Mouse (Mus musculus) forebrain, embryonic 14.5 days (tissue): ENCODE results near the gene Fopnl. TPM values are rescaled to one million over a fixed set of nuclear protein-coding genes. Genes with fewer than 3 reads are reported as not detected.
A peak's percentile ranks its signal among the peaks of the same experiment; 100 is the strongest.

ENCODE experiments used
- ATAC-seq: fragments of 200-750 bp; cut with Nextera tagmentation; 2 replicates; pipeline ENCODE4 v1.8.0; 2017; ENCODE audit warnings: mild to moderate bottlenecking, moderate library complexity
- DNase-seq: peaks from one replicate; pipeline ENCODE4 v3.0.0-alpha.2; 2015; ENCODE audit warnings: low spot score
- H3K27ac ChIP-seq: fragments of 300-500 bp; sonication (generic); 2 replicates; pipeline ENCODE4 v1.5.1; 2014; ENCODE audit warnings: low read depth, mild to moderate bottlenecking, control low read depth, low read length, moderate library complexity
- H3K27me3 ChIP-seq: fragments of 300-500 bp; sonication (generic); replicated peaks from 2 replicates; pipeline ENCODE4 v1.6.1; 2014; ENCODE audit warnings: low read length, control low read depth, mixed read lengths; ENCODE audit not compliant: control insufficient read depth, insufficient read depth
- H3K36me3 ChIP-seq: fragments of 300-500 bp; sonication (generic); 2 replicates; pipeline ENCODE4 v1.6.1; 2014; ENCODE audit warnings: low read length, control low read depth; ENCODE audit not compliant: control insufficient read depth, insufficient read depth
- H3K4me1 ChIP-seq: fragments of 300-500 bp; sonication (generic); 2 replicates; pipeline ENCODE4 v1.6.1; 2014; ENCODE audit warnings: antibody characterized with exemption, low read length, control low read depth; ENCODE audit not compliant: control insufficient read depth, insufficient read depth
- H3K4me2 ChIP-seq: fragments of 300-500 bp; sonication (generic); 2 replicates; pipeline ENCODE4 v1.6.1; 2014; ENCODE audit warnings: mild to moderate bottlenecking, control low read depth, low read length
- H3K4me3 ChIP-seq: fragments of 300-500 bp; sonication (generic); 2 replicates; pipeline ENCODE4 v1.5.1; 2014; ENCODE audit warnings: low read depth, low read length, control low read depth
- H3K9ac ChIP-seq: fragments of 300-500 bp; sonication (generic); 2 replicates; pipeline ENCODE4 v1.6.1; 2014; ENCODE audit warnings: mild to moderate bottlenecking, low read length, control low read depth, moderate library complexity
- H3K9me3 ChIP-seq: fragments of 300-500 bp; sonication (generic); replicated peaks from 2 replicates; pipeline ENCODE4 v1.6.1; 2016; ENCODE audit warnings: low read length, control low read depth, mixed read lengths; ENCODE audit not compliant: control insufficient read depth
- WGBS: fragments of 180-500 bp; shearing (Covaris S2); extraction: QIAGEN DNeasy Blood & Tissue Kit; methylation state at CpG from one replicate; pipeline ENCODE4 v1.1.7; 2014; 5-methylcytosine and 5-hydroxymethylcytosine counted together
- polyA plus RNA-seq: library from polyadenylated mRNA; unstranded; fragments of >200 nt; fragmentation: Nextera tagmentation; extraction: Ambion mirVana; gene quantifications from 2 replicates; pipeline ENCODE4 v1.2.1, GENCODE M21; 2014

Gene Fopnl
- polyA plus RNA-seq, 1 experiment from 2014 or later: 234 TPM

- no peak overlapping the region for H3K4me2 ChIP-seq
- no peak overlapping the region for H3K4me3 ChIP-seq
- no peak overlapping the region for H3K9ac ChIP-seq
- no peaks in the 10 kb centered on the region for H3K27me3 ChIP-seq
- no peak for DNase-seq
- WGBS: 97% methylated on average over 4 of the region's 4 CpGs
- H3K9me3 ChIP-seq: no peaks in the 10 kb centered on the region
- no peak for ATAC-seq
- no peak overlapping the region for H3K27ac ChIP-seq
- no peaks in the 10 kb centered on the region for H3K4me1 ChIP-seq
- H3K36me3 ChIP-seq: peaks cover 50% of the 10 kb centered on the region
Observed at GRCm38 (mm10) chr16:14298461-14298860, 18.7 kb downstream of the Fopnl start.

- DNase-seq (no peak), ATAC-seq (no peak)
- no peaks in the 10 kb centered on the region for H3K27me3 ChIP-seq
- no peaks in the 10 kb centered on the region for H3K9me3 ChIP-seq
- peaks cover 43% of the 10 kb centered on the region for H3K36me3 ChIP-seq
- H3K4me2 ChIP-seq: no peak overlapping the region
- no peak overlapping the region for H3K27ac ChIP-seq
- no peak overlapping the region for H3K4me3 ChIP-seq
- 92% methylated on average over 4 of the region's 4 CpGs for WGBS
- H3K4me1 ChIP-seq: 0 out of 2 replicates have a peak, but pooled peaks cover 1% of the 10 kb centered on the region
- no peak overlapping the region for H3K9ac ChIP-seq
Observed at GRCm38 (mm10) chr16:14297746-14298145, 19.5 kb downstream of the Fopnl start.

GRCm38 (mm10) chr16:14297137-14297536 is 20.1 kb downstream of the Fopnl start:
- 0 out of 2 replicates have a peak, but pooled peaks cover 4% of the 10 kb centered on the region for H3K4me1 ChIP-seq
- no peak overlapping the region for H3K4me3 ChIP-seq
- H3K36me3 ChIP-seq: peaks cover 37% of the 10 kb centered on the region
- no peak overlapping the region for H3K9ac ChIP-seq
- no peak overlapping the region for H3K27ac ChIP-seq
- DNase-seq (peak; percentile 10), ATAC-seq (no peak; the same call in 1 of the 2 replicates)
- H3K27me3 ChIP-seq: no peaks in the 10 kb centered on the region
- WGBS: 86% methylated on average over 3 of the region's 3 CpGs
- H3K4me2 ChIP-seq: no peak overlapping the region
- H3K9me3 ChIP-seq: no peaks in the 10 kb centered on the region

- 84% methylated on average over 2 of the region's 2 CpGs for WGBS
- DNase-seq (no peak), ATAC-seq (no peak)
- H3K4me1 ChIP-seq: 0 out of 2 replicates have a peak, but pooled peaks cover 7% of the 10 kb centered on the region
- no peak overlapping the region for H3K9ac ChIP-seq
- H3K9me3 ChIP-seq: no peaks in the 10 kb centered on the region
- no peak overlapping the region for H3K27ac ChIP-seq
- H3K27me3 ChIP-seq: no peaks in the 10 kb centered on the region
- H3K36me3 ChIP-seq: peaks cover 32% of the 10 kb centered on the region
- H3K4me3 ChIP-seq: no peak overlapping the region
- no peak overlapping the region for H3K4me2 ChIP-seq
Observed at GRCm38 (mm10) chr16:14296544-14297124, 20.6 kb downstream of the Fopnl start.

- Histone ChIP-seq H3K9ac (no peak overlapping the region), H3K4me2 (no peak overlapping the region), H3K27ac (no peak overlapping the region), H3K4me3 (no peak overlapping the region), H3K36me3 (peaks cover 19% of the 10 kb centered on the region), H3K4me1 (0 out of 2 replicates have a peak, but pooled peaks cover 11% of the 10 kb centered on the region), H3K27me3 (no peaks in the 10 kb centered on the region), H3K9me3 (no peaks in the 10 kb centered on the region)
- 91% methylated on average over 2 of the region's 2 CpGs for WGBS
- ATAC-seq: no peak
- DNase-seq: no peak
Observed at GRCm38 (mm10) chr16:14295291-14295690, 21.9 kb downstream of the Fopnl start.

- 13% methylated on average over 31 of the region's 31 CpGs for WGBS
- H3K27me3 ChIP-seq: no peaks in the 10 kb centered on the region
- H3K27ac ChIP-seq: no peak overlapping the region
- H3K4me1 ChIP-seq: 0 out of 2 replicates have a peak, but pooled peaks cover 11% of the 10 kb centered on the region
- no peaks in the 10 kb centered on the region for H3K9me3 ChIP-seq
- peak overlapping the region; percentile 10; the same call in 1 of the 2 replicates for H3K9ac ChIP-seq
- H3K4me2 ChIP-seq: peak overlapping the region; percentile 49
- H3K36me3 ChIP-seq: no peaks in the 10 kb centered on the region
- H3K4me3 ChIP-seq: peak overlapping the region; percentile 9
- peak; percentile 41 for DNase-seq
- ATAC-seq: peak; percentile 49
Observed at GRCm38 (mm10) chr16:14292205-14293199, 24.7 kb downstream of the Fopnl start.

- H3K4me3 ChIP-seq: peak within 1 kb of the TSS; percentile 9
- H3K27ac ChIP-seq: no peak within 1 kb of the TSS
- 0 out of 2 replicates have a peak, but pooled peaks cover 11% of the 10 kb centered on the region for H3K4me1 ChIP-seq
- no peaks in the 10 kb centered on the region for H3K36me3 ChIP-seq
- WGBS: 6% methylated on average over 16 of the region's 16 CpGs
- H3K27me3 ChIP-seq: no peaks in the 10 kb centered on the region
- H3K4me2 ChIP-seq: peak within 1 kb of the TSS; percentile 49
- no peaks in the 10 kb centered on the region for H3K9me3 ChIP-seq
- ATAC-seq (peak; percentile 59), DNase-seq (peak; percentile 45)
- peak within 1 kb of the TSS; percentile 10; the same call in 1 of the 2 replicates for H3K9ac ChIP-seq
Observed at GRCm38 (mm10) chr16:14291223-14291622, 26.0 kb downstream of the Fopnl start, which contains the start of gene Myh11. Gene Myh11, minus strand, starts transcription at chr16:14291372.

GRCm38 (mm10) chr16:14272374-14272965 is 44.7 kb downstream of the Fopnl start:
- no peaks in the 10 kb centered on the region for H3K4me1 ChIP-seq
- ATAC-seq (no peak), DNase-seq (no peak)
- no peaks in the 10 kb centered on the region for H3K36me3 ChIP-seq
- H3K27me3 ChIP-seq: no peaks in the 10 kb centered on the region
- 66% methylated on average over 4 of the region's 4 CpGs for WGBS
- no peak overlapping the region for H3K27ac ChIP-seq
- H3K4me2 ChIP-seq: no peak overlapping the region
- no peak overlapping the region for H3K9ac ChIP-seq
- no peak overlapping the region for H3K4me3 ChIP-seq
- no peaks in the 10 kb centered on the region for H3K9me3 ChIP-seq
